Mouse (Mus musculus): ENCODE data around the gene Slc12a5. TPM values are rescaled to one million over a fixed set of nuclear protein-coding genes. Genes with fewer than 3 reads are reported as not detected.
A peak's percentile ranks its signal among the peaks of the same experiment; 100 is the strongest.

The Slc12a5 gene
- polyA plus RNA-seq, 1 experiment from 2014 or later: 0.39 TPM

DNA sequence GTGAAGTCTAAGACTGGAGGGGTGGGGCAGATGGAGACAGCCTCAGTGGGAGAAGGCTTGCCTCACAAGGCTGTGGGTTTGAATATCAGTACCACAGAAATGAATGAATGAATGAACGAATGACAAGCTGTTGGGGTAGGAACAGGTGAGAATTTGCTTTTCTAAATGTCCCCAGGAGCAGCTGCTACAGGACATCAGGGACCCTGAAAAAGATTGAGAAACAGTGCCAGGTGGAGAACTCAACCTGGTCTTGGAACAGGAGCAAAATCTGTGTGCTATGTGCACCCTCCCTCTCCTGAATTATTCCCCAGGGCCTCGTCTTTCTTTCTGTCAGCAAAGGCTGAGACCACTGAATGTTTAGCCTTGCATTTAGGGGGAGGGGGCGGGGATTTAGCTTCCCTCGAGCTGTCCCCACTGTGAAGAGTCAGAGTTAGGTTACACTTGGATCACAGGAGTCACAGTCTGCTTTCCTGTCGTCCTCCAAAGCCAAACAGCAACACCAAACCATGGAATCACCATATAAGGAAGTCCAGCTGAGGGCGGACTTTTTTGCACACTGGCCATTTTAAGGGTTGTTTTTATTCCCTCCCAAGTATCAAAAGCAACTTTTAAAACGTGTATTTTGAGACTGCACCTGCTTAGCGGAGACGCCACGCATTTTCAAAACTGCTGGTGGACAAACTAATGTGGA, 20.3 kb upstream of the Slc12a5 start, which contains the start of gene Mmp9:
Gene Mmp9 (plus strand): TSS at position 641 of the 691 bp plus-strand sequence.
- DNase-seq (no peak), ATAC-seq (no peak)
- no peaks in the 10 kb centered on the region for H3K36me3 ChIP-seq (replicated peaks; ENCODE audit: insufficient read depth, low read length)
- H3K9me3 ChIP-seq (ENCODE audit: low read length): no peaks in the 10 kb centered on the region
- TF ChIP-seq CTCF (IDR thresholded peaks at IDR 0.05; ENCODE audit: low read depth) (no peak), EP300 (IDR thresholded peaks at IDR 0.05; ENCODE audit: low read depth) (no peak)
- H3K4me3 ChIP-seq (ENCODE audit: low read depth, low read length): no peak within 1 kb of the TSS
- 0 out of 2 replicates have a peak within 1 kb of the TSS, but pooled peaks have one; percentile 6 for H3K4me2 ChIP-seq (ENCODE audit: low read depth, low read length)
- no peak within 1 kb of the TSS for H3K27ac ChIP-seq (ENCODE audit: low read depth)
- peaks cover 15% of the 10 kb centered on the region for H3K4me1 ChIP-seq (ENCODE audit: insufficient read depth)
- H3K27me3 ChIP-seq (ENCODE audit: insufficient read depth, low read length): peaks cover 35% of the 10 kb centered on the region
- WGBS (ENCODE audit: insufficient replicate concordance): 21% methylated on average over 10 of the region's 10 CpGs
- no peak within 1 kb of the TSS for H3K9ac ChIP-seq (replicated peaks)

DNA sequence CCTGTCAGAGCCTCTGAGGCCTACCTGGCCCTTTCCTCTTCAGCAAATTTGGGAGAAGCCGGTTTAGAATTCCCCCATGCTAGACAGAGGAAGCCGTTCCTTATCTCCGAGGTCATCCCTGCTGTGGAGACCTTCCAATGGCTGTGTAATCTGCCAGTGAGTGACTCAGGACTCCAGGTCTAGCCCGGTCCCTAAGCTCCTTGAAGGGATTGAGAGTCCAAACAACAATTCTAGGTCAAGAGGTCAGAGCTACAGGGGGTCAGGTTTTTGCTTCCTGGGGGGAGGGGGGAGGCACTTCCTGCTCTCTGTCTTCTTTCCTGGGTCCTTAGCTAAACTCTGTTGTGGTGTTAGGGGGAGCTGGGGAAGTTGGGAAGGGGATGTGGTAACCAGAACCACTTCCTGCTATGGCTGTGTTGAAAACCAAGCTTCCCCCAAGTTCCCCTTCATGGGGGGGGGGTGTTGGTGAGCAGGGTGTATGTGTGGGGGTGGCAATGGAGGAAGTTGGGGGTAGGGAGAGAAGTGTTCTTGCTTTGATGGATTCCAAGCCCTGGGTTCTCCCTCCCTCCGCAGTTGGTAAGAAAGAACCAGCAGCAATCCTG, 17.8 kb upstream of the Slc12a5 start:
- peaks cover 37% of the 10 kb centered on the region for H3K27me3 ChIP-seq (ENCODE audit: insufficient read depth, low read length)
- WGBS (ENCODE audit: insufficient replicate concordance): 18% methylated on average over 5 of the region's 5 CpGs
- ATAC-seq: peak; percentile 64

DNA sequence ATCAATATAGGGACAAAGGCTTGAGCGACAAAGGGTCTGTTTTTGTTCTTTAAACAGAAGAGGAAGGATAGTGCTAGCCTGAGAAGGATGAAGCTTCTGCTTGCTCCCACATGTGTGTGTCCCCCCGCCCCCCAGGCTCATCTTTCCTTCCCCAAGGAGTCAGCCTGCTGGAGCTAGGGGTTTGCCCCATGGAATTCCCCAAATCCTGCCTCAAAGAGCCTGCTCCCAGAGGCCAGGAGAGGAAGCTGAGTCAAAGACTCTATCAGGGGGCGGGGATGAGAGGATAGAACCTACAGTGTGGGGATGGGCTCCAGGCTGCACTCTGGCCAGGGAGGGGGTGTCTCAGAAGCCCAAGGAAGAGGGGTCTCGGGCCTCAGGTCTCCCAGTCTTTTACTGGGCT, 13.1 kb upstream of the Slc12a5 start:
- TF ChIP-seq CTCF (IDR thresholded peaks at IDR 0.05; ENCODE audit: low read depth) (no peak), EP300 (IDR thresholded peaks at IDR 0.05; ENCODE audit: low read depth) (no peak)
- no peak for ATAC-seq
- Histone ChIP-seq H3K4me1 (ENCODE audit: insufficient read depth) (peaks cover 3% of the 10 kb centered on the region; the same call in 1 of the 2 replicates), H3K4me3 (ENCODE audit: low read depth, low read length) (peak overlapping the region; percentile 15; the same call in 1 of the 2 replicates), H3K9me3 (ENCODE audit: low read length) (no peaks in the 10 kb centered on the region), H3K27me3 (ENCODE audit: insufficient read depth, low read length) (peaks cover 55% of the 10 kb centered on the region), H3K9ac (replicated peaks) (no peak overlapping the region), H3K27ac (ENCODE audit: low read depth) (no peak overlapping the region), H3K36me3 (replicated peaks; ENCODE audit: insufficient read depth, low read length) (no peaks in the 10 kb centered on the region), H3K4me2 (ENCODE audit: low read depth, low read length) (peak overlapping the region; percentile 38)
- DNase-seq: no peak
- 17% methylated on average over 4 of the region's 4 CpGs for WGBS (ENCODE audit: insufficient replicate concordance)

More for the DNA sequence above, 17.8 kb upstream of the Slc12a5 start:
- Histone ChIP-seq H3K27ac (ENCODE audit: low read depth) (no peak overlapping the region), H3K9ac (replicated peaks) (no peak overlapping the region), H3K4me1 (ENCODE audit: insufficient read depth) (peaks cover 15% of the 10 kb centered on the region), H3K9me3 (ENCODE audit: low read length) (no peaks in the 10 kb centered on the region), H3K4me2 (ENCODE audit: low read depth, low read length) (0 out of 2 replicates have a peak overlapping the region, but pooled peaks have one; percentile 7), H3K36me3 (replicated peaks; ENCODE audit: insufficient read depth, low read length) (no peaks in the 10 kb centered on the region), H3K4me3 (ENCODE audit: low read depth, low read length) (no peak overlapping the region)
- TF ChIP-seq EP300 (IDR thresholded peaks at IDR 0.05; ENCODE audit: low read depth) (no peak), CTCF (IDR thresholded peaks at IDR 0.05; ENCODE audit: low read depth) (no peak)
- peak; percentile 50 for DNase-seq

DNA sequence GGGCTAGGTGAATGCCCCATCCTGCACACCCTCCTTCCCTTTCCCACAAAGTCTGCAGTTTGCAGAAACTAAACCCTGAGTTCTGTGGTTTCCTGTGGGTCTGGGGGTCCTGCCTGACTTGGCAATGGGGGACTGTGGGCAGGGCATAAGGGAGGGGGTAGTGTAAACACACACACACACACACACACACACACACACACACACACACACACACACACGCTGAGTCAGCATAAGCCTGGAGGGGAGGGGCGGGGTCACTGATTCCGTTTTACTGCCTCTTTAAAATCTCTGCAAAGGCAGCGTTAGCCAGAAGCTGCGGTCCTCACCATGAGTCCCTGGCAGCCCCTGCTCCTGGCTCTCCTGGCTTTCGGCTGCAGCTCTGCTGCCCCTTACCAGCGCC, 12.7 kb upstream of the Slc12a5 start:
- no peak for TF ChIP-seq CTCF (IDR thresholded peaks at IDR 0.05; ENCODE audit: low read depth)
- TF ChIP-seq EP300 (IDR thresholded peaks at IDR 0.05; ENCODE audit: low read depth): no peak
- Histone ChIP-seq H3K27me3 (ENCODE audit: insufficient read depth, low read length) (peaks cover 58% of the 10 kb centered on the region), H3K4me2 (ENCODE audit: low read depth, low read length) (peak overlapping the region; percentile 38; the same call in 1 of the 2 replicates), H3K4me1 (ENCODE audit: insufficient read depth) (peaks cover 3% of the 10 kb centered on the region; the same call in 1 of the 2 replicates), H3K9me3 (ENCODE audit: low read length) (no peaks in the 10 kb centered on the region), H3K36me3 (replicated peaks; ENCODE audit: insufficient read depth, low read length) (no peaks in the 10 kb centered on the region), H3K9ac (replicated peaks) (no peak overlapping the region), H3K4me3 (ENCODE audit: low read depth, low read length) (peak overlapping the region; percentile 30), H3K27ac (ENCODE audit: low read depth) (no peak overlapping the region)
- no peak for ATAC-seq
- 13% methylated on average over 5 of the region's 7 CpGs for whole genome bisulfite sequencing (ENCODE audit: insufficient replicate concordance)
- DNase-seq: no peak

DNA sequence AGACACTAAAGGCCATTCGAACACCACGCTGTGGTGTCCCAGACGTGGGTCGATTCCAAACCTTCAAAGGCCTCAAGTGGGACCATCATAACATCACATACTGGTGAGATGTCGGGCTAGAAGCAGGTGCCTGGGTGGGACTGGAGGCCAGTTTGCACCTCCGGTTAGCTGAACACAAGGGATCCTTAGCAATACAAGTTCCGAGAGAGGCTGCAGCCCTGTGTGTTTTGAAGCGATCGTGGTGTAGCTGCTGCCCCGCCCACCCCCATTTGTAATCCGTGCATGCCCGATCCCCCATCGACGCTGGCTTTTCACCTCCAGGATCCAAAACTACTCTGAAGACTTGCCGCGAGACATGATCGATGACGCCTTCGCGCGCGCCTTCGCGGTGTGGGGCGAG, 11.6 kb upstream of the Slc12a5 start:
- ATAC-seq (no peak), DNase-seq (no peak)

DNA sequence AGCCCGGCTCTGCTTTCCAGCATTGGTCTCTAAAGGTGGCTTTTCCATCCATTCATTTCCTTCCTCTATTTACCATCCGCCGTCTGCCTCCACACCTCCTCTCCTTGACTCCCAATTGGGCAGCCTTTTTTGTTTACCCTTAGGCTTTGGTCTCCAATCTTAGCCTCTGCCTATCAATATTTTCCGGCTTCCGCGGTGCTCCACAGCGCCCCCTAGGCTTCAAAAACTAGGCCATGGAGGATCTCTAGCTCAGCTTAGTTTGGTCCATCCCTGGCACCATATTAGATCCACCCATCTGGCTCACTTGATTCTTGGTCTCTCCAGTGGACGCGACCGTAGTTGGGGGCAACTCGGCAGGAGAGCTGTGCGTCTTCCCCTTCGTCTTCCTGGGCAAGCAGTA, 10.1 kb upstream of the Slc12a5 start:
- Histone ChIP-seq H3K27ac (ENCODE audit: low read depth) (no peak overlapping the region), H3K9me3 (ENCODE audit: low read length) (no peaks in the 10 kb centered on the region), H3K9ac (replicated peaks) (no peak overlapping the region), H3K4me2 (ENCODE audit: low read depth, low read length) (peak overlapping the region; percentile 7; the same call in 1 of the 2 replicates), H3K36me3 (replicated peaks; ENCODE audit: insufficient read depth, low read length) (no peaks in the 10 kb centered on the region), H3K4me3 (ENCODE audit: low read depth, low read length) (peak overlapping the region; percentile 30), H3K4me1 (ENCODE audit: insufficient read depth) (no peaks in the 10 kb centered on the region), H3K27me3 (ENCODE audit: insufficient read depth, low read length) (peaks cover 71% of the 10 kb centered on the region)
- TF ChIP-seq EP300 (IDR thresholded peaks at IDR 0.05; ENCODE audit: low read depth): no peak
- TF ChIP-seq CTCF (IDR thresholded peaks at IDR 0.05; ENCODE audit: low read depth): peak; percentile 60
- DNase-seq: peak; percentile 54
- 15% methylated on average over 13 of the region's 13 CpGs for WGBS (ENCODE audit: insufficient replicate concordance)
- ATAC-seq: 0 out of 2 replicates have a peak, but pooled peaks have one; percentile 9

More for the DNA sequence above, 11.6 kb upstream of the Slc12a5 start:
- peak overlapping the region; percentile 29 for H3K4me2 ChIP-seq (ENCODE audit: low read depth, low read length)
- H3K36me3 ChIP-seq (replicated peaks; ENCODE audit: insufficient read depth, low read length): no peaks in the 10 kb centered on the region
- H3K9me3 ChIP-seq (ENCODE audit: low read length): no peaks in the 10 kb centered on the region
- no peaks in the 10 kb centered on the region for H3K4me1 ChIP-seq (ENCODE audit: insufficient read depth)
- 0 out of 2 replicates have a peak overlapping the region, but pooled peaks have one; percentile 3 for H3K27ac ChIP-seq (ENCODE audit: low read depth)
- TF ChIP-seq CTCF (IDR thresholded peaks at IDR 0.05; ENCODE audit: low read depth): no peak
- no peak for TF ChIP-seq EP300 (IDR thresholded peaks at IDR 0.05; ENCODE audit: low read depth)
- 7% methylated on average over 25 of the region's 25 CpGs for WGBS (ENCODE audit: insufficient replicate concordance)
- peak overlapping the region; percentile 30 for H3K4me3 ChIP-seq (ENCODE audit: low read depth, low read length)
- peaks cover 64% of the 10 kb centered on the region for H3K27me3 ChIP-seq (ENCODE audit: insufficient read depth, low read length)
- H3K9ac ChIP-seq (replicated peaks): no peak overlapping the region
